Mouse (Mus musculus): ENCODE measurements at regions not wholly inside any gene's neighbourhood (a gene's known extent, or its start where the extent isn't known, plus 50 kb on each side); places are given as distances from the start of the nearest gene placed in this dataset.

- Histone ChIP-seq H3K79me2 (ENCODE audit: control insufficient read depth, insufficient read depth, low read length, poor library complexity) (no peaks in the 10 kb centered on the region), H3K27ac (ENCODE audit: control insufficient read depth, low read depth, low read length) (no peak overlapping the region)
- no peak for DNase-seq (ENCODE audit: low read depth, low spot score)
Observed at GRCm38 (mm10) chr10:39241922-39242321, 78.3 kb upstream of the Ccn6 start.

DNA sequence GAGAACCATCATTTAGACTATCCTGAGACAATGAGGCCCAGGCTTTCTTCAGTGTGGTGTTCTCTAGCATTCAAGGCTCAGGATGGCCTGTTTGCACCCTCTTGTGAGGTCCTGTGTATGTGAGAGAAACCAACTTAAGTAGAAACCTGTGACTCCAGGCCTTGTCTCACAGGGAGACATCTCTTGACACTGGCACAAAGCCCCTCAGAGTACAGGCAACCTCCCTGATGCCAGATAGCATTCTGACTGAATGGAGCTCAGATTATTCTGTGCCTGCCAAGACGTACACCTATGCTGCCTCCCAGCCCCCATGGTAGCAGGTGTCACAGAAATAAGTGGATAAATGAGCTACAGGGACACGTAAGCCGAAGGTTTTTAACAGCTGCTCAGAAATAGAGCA lies 77.9 kb upstream of the Ccn6 start:
- no peak overlapping the region for H3K4me3 ChIP-seq (ENCODE audit: control insufficient read depth in 1 of 2, insufficient read depth in 1 of 2, low read depth in 2 of 2, low read length in 2 of 2)
- H3K9me3 ChIP-seq (replicated peaks; ENCODE audit: insufficient read depth, low read length), result no peaks in the 10 kb centered on the region
- no peak overlapping the region for H3K27ac ChIP-seq (ENCODE audit: control insufficient read depth, low read depth, low read length)
- DNase-seq (ENCODE audit: low read depth, low spot score), result no peak
- H3K36me3 ChIP-seq (ENCODE audit: control insufficient read depth in 1 of 2, insufficient read depth in 2 of 2, low read length in 2 of 2), result no peaks in the 10 kb centered on the region
- no peak overlapping the region for H3K9ac ChIP-seq (ENCODE audit: control insufficient read depth, low read depth, low read length, poor library complexity, severe bottlenecking)
- H3K27me3 ChIP-seq (ENCODE audit: control insufficient read depth in 1 of 2, insufficient read depth in 2 of 2, low read length in 2 of 2), result no peaks in the 10 kb centered on the region; a peak in 1 of 4 replicates
- TF ChIP-seq CHD1 (IDR thresholded peaks at IDR 0.05; ENCODE audit: low read depth, low read length) (no peak), SIN3A (IDR thresholded peaks at IDR 0.05; ENCODE audit: low read length) (no peak), MYB (IDR thresholded peaks at IDR 0.05; ENCODE audit: low read depth, low read length) (no peak), ZC3H11A (IDR thresholded peaks at IDR 0.05; ENCODE audit: low read depth, low read length) (no peak), RCOR1 (IDR thresholded peaks at IDR 0.05; ENCODE audit: low read depth, low read length) (no peak), JUND (IDR thresholded peaks at IDR 0.05; ENCODE audit: low read depth, low read length) (no peak), SMC3 (IDR thresholded peaks at IDR 0.05; ENCODE audit: low read depth, low read length) (no peak), MAX (IDR thresholded peaks at IDR 0.05; ENCODE audit: low read length) (no peak), TAL1 (IDR thresholded peaks at IDR 0.05; ENCODE audit: low read length) (no peak), TBP (IDR thresholded peaks at IDR 0.05; ENCODE audit: low read depth, low read length) (no peak), CTCF (IDR thresholded peaks at IDR 0.05 in 2 of 3, conservative IDR thresholded peaks at IDR 0.05 in 1 of 3; ENCODE audit: control insufficient read depth in 1 of 3, insufficient read depth in 1 of 3, low read depth in 2 of 3, low read length in 3 of 3, poor library complexity in 1 of 3, severe bottlenecking in 1 of 3) (no peak), ZNF384 (IDR thresholded peaks at IDR 0.05; ENCODE audit: low read depth, low read length) (no peak), E2F4 (IDR thresholded peaks at IDR 0.05; ENCODE audit: borderline replicate concordance, low read depth, low read length) (no peak), HCFC1 (IDR thresholded peaks at IDR 0.05; ENCODE audit: low read depth, low read length) (no peak), CHD2 (IDR thresholded peaks at IDR 0.05; ENCODE audit: low read length) (no peak), MAZ (IDR thresholded peaks at IDR 0.05; ENCODE audit: low read depth, low read length) (no peak), ZMIZ1 (IDR thresholded peaks at IDR 0.05; ENCODE audit: low read depth, low read length) (no peak), TCF12 (IDR thresholded peaks at IDR 0.05; ENCODE audit: low read depth, low read length) (no peak), EP300 (IDR thresholded peaks at IDR 0.05; ENCODE audit: low read depth in 1 of 2, low read length in 2 of 2) (no peak), MAFK (IDR thresholded peaks at IDR 0.05; ENCODE audit: borderline replicate concordance, low read depth, low read length) (no peak)
- no peaks in the 10 kb centered on the region for H3K79me2 ChIP-seq (ENCODE audit: control insufficient read depth, insufficient read depth, low read length, poor library complexity)
- H3K4me1 ChIP-seq (ENCODE audit: control insufficient read depth in 1 of 2, insufficient read depth in 2 of 2, low read length in 2 of 2), result no peaks in the 10 kb centered on the region

More at GRCm38 (mm10) chr10:39241922-39242321, 78.3 kb upstream of the Ccn6 start:
- Histone ChIP-seq H3K9me3 (replicated peaks; ENCODE audit: insufficient read depth, low read length) (no peaks in the 10 kb centered on the region), H3K36me3 (ENCODE audit: control insufficient read depth in 1 of 2, insufficient read depth in 2 of 2, low read length in 2 of 2) (no peaks in the 10 kb centered on the region), H3K4me3 (ENCODE audit: control insufficient read depth in 1 of 2, insufficient read depth in 1 of 2, low read depth in 2 of 2, low read length in 2 of 2) (no peak overlapping the region), H3K27me3 (ENCODE audit: control insufficient read depth in 1 of 2, insufficient read depth in 2 of 2, low read length in 2 of 2) (no peaks in the 10 kb centered on the region; a peak in 1 of 4 replicates), H3K9ac (ENCODE audit: control insufficient read depth, low read depth, low read length, poor library complexity, severe bottlenecking) (no peak overlapping the region), H3K4me1 (ENCODE audit: control insufficient read depth in 1 of 2, insufficient read depth in 2 of 2, low read length in 2 of 2) (no peaks in the 10 kb centered on the region)
- no peak for TF ChIP-seq KAT2A (conservative IDR thresholded peaks at IDR 0.05; ENCODE audit: low read depth, low read length)
- no peak for TF ChIP-seq MAX (IDR thresholded peaks at IDR 0.05; ENCODE audit: low read length)
- no peak for TF ChIP-seq NRF1 (IDR thresholded peaks at IDR 0.05; ENCODE audit: insufficient read depth, low read depth, low read length, poor library complexity, severe bottlenecking)
- no peak for TF ChIP-seq CTCF (IDR thresholded peaks at IDR 0.05 in 2 of 3, conservative IDR thresholded peaks at IDR 0.05 in 1 of 3; ENCODE audit: control insufficient read depth in 1 of 3, insufficient read depth in 1 of 3, low read depth in 2 of 3, low read length in 3 of 3, poor library complexity in 1 of 3, severe bottlenecking in 1 of 3)
- no peak for TF ChIP-seq MEF2A (IDR thresholded peaks at IDR 0.05; ENCODE audit: extremely low read depth, insufficient replicate concordance, low read depth, low read length, poor library complexity, severe bottlenecking)
- TF ChIP-seq SMC3 (IDR thresholded peaks at IDR 0.05; ENCODE audit: low read depth, low read length), result no peak
- TF ChIP-seq MYB (IDR thresholded peaks at IDR 0.05; ENCODE audit: low read depth, low read length), result no peak
- TF ChIP-seq POLR2AphosphoS5 (IDR thresholded peaks at IDR 0.05; ENCODE audit: borderline replicate concordance, low read depth, low read length), result no peak
- TF ChIP-seq POLR2AphosphoS2 (IDR thresholded peaks at IDR 0.05; ENCODE audit: low read length), result no peak
- no peak for TF ChIP-seq MAZ (IDR thresholded peaks at IDR 0.05; ENCODE audit: low read depth, low read length)
- TF ChIP-seq USF2 (IDR thresholded peaks at IDR 0.05; ENCODE audit: borderline replicate concordance in 1 of 2, insufficient read depth in 1 of 2, low read depth in 1 of 2, low read length in 2 of 2), result no peak
- no peak for TF ChIP-seq UBTF (IDR thresholded peaks at IDR 0.05; ENCODE audit: borderline replicate concordance, insufficient read depth, low read depth, low read length)
- TF ChIP-seq ETS1 (IDR thresholded peaks at IDR 0.05; ENCODE audit: low read depth, low read length), result no peak
- no peak for TF ChIP-seq EP300 (IDR thresholded peaks at IDR 0.05; ENCODE audit: low read depth in 1 of 2, low read length in 2 of 2)
- TF ChIP-seq ELF1 (IDR thresholded peaks at IDR 0.05; ENCODE audit: low read depth, low read length), result no peak
- TF ChIP-seq TBP (IDR thresholded peaks at IDR 0.05; ENCODE audit: low read depth, low read length), result no peak
- TF ChIP-seq MYC (IDR thresholded peaks at IDR 0.05; ENCODE audit: low read depth, low read length), result no peak
- TF ChIP-seq GATA1 (IDR thresholded peaks at IDR 0.05; ENCODE audit: low read depth, low read length), result no peak
- TF ChIP-seq GABPA (IDR thresholded peaks at IDR 0.05; ENCODE audit: low read depth, low read length), result no peak

Measured in MEL (cell line).